Mouse (Mus musculus) kidney, adult 2 months (tissue): ENCODE measurements at regions not wholly inside any gene's neighbourhood (a gene's known extent, or its start where the extent isn't known, plus 50 kb on each side); places are given as distances from the start of the nearest gene placed in this dataset.

Experiments
- CTCF ChIP-seq: fragments of 200-500 bp; conservative IDR thresholded peaks from 2 replicates; pipeline ENCODE4 v1.5.1; 2011; ENCODE audit warnings: low read depth, mild to moderate bottlenecking, control low read depth, low read length, moderate library complexity, mixed read lengths; ENCODE audit not compliant: insufficient read depth, insufficient read length
- POLR2A ChIP-seq: fragments of 200-500 bp; IDR thresholded peaks from one replicate; pipeline ENCODE4 v1.6.1; 2011; ENCODE audit warnings: low read depth, low read length, control low read depth

GRCm38 (mm10) chr17:51620528-51620927 lies 212.6 kb downstream of the Satb1 start:
- TF ChIP-seq POLR2A (no peak), CTCF (no peak)
